ENCODE assay signal across 31 mouse cellular contexts in genomic region chr4:121657040-121657439, GRCm38 (mm10). TPM values are rescaled to one million over a fixed set of nuclear protein-coding genes. Genes with fewer than 3 reads are reported as not detected.
DNase-seq lines count a peak whose midpoint lies in the region; ATAC-seq and TF ChIP-seq lines count a peak whose summit lies in the region.
"Had no signal": no experiment of that assay in that cellular context is flagged by ENCODE, and none has a peak within 500 bp of the region (broad histone marks: within the 10 kb centered on the region; RNA-seq: fewer than 3 reads in every experiment).

No protein-coding gene starts in this region.

- DNase-seq in ES-CJ7 (ENCODE audit: low read depth, low spot score) (peak; percentile 70), ES-E14 (ENCODE audit: low read depth, low spot score) (peak; percentile 22), R1 (ENCODE audit: low read depth, low spot score) (peak; percentile 74), ZHBTc4 (ENCODE audit: low read depth, low spot score) (peak; percentile 47)
- DNase-seq in layer of hippocampus, postnatal 25 days (ENCODE audit: extremely low spot score in 1 of 2, low spot score in 1 of 2) = no peak
- no peak for DNase-seq in cerebellum, postnatal 14 days
- no peak for DNase-seq in left cerebral cortex, adult 2 months (ENCODE audit: extremely low spot score in 1 of 2, low spot score in 2 of 2)
- DNase-seq: adrenal gland, adult 2 months; adrenal gland, adult 8-10 months; adrenal gland, postnatal 10 days; adrenal gland, postnatal 14 days; adrenal gland, postnatal 25 days; adrenal gland, postnatal 36 days; B cell, adult 2 months; cerebellum, adult 11 months; cerebellum, adult 11-12 months; cerebellum, adult 18-20 months; cerebellum, adult 2 months; cerebellum, adult 8-10 months; cerebellum, adult 9-10 months; cerebellum, adult 9-11 months had no signal

- no peak for ATAC-seq in activated CD4-positive, CD25-positive, alpha-beta regulatory T cell, adult 4 months
- ATAC-seq: CD4-positive, CD25-positive, alpha-beta regulatory T cell, adult 4 months; Patski had no signal

- no peak overlapping the region for H3K27ac ChIP-seq in ES-E14 (ENCODE audit: insufficient read depth, low read depth, low read length, poor library complexity, severe bottlenecking)
- H3K27ac ChIP-seq in left cerebral cortex, adult 2 months = no peak overlapping the region

- H3K36me3 ChIP-seq in ES-E14 (ENCODE audit: control insufficient read depth, insufficient read depth, low read length, poor library complexity, severe bottlenecking) = no peaks in the 10 kb centered on the region
- H3K36me3 ChIP-seq: G1E had no signal

- in situ Hi-C loops in ES-E14 (cut with MboI; ENCODE audit: low sequenced_read_pairs in 2 of 2, unreplicated experiment in 2 of 2) = no loop called here

- TF ChIP-seq CTCF in left cerebral cortex, adult 2 months (IDR thresholded peaks at IDR 0.05) = no peak

- no peak overlapping the region for H3K4me3 ChIP-seq in ES-E14 (ENCODE audit: insufficient read depth in 1 of 2, low read depth in 1 of 2, low read length in 2 of 2, poor library complexity in 1 of 2, severe bottlenecking in 1 of 2)
- H3K4me3 ChIP-seq in left cerebral cortex, adult 2 months = no peak overlapping the region

- peaks cover 4% of the 10 kb centered on the region; the same call in 1 of the 2 replicates for H3K9me3 ChIP-seq in ES-E14 (ENCODE audit: control insufficient read depth, insufficient read depth, low read depth, low read length)

- no peak overlapping the region for H3K9ac ChIP-seq in ES-E14 (ENCODE audit: insufficient read depth, low read depth, low read length, poor library complexity, severe bottlenecking)

- no peaks in the 10 kb centered on the region for H3K4me1 ChIP-seq in ES-E14 (ENCODE audit: control insufficient read depth in 2 of 2, insufficient read depth in 2 of 2, low read length in 2 of 2, poor library complexity in 1 of 2)

- intact Hi-C loops in left cerebral cortex, adult 2 months (cut with DNase I) = no loop called here

TF ChIP-seq in ES-E14, 5 proteins besides CTCF, POLR2A, EP300 and RAD21:
- TF ChIP-seq ZNF384 (IDR thresholded peaks at IDR 0.05; ENCODE audit: low read depth, low read length) (peak; percentile 7; the same call in 1 of the 2 replicates), MAFK (IDR thresholded peaks at IDR 0.05; ENCODE audit: insufficient read depth, low read depth, low read length) (no peak), HCFC1 (IDR thresholded peaks at IDR 0.05; ENCODE audit: borderline replicate concordance, insufficient read depth, low read length) (no peak)

RNA-seq across cellular contexts. Expression of gene Gm12887, which starts 35.1 kb away (rescaled TPM):
- total RNA-seq in ES-E14 (2012; rRNA removed) = not detected in 2 replicates
- not detected for total RNA-seq in layer of hippocampus, postnatal 25 days (2021)
- not detected for total RNA-seq in left cerebral cortex, adult 2 months (2021)
- not detected for polyA plus RNA-seq in activated CD4-positive, CD25-positive, alpha-beta regulatory T cell, adult 4 months (2017; shearing (Covaris generic))
- total RNA-seq: adrenal gland, adult 18-20 months; adrenal gland, adult 2 months; adrenal gland, adult 8-10 months; adrenal gland, postnatal 10 days; adrenal gland, postnatal 14 days; adrenal gland, postnatal 25 days; adrenal gland, postnatal 36 days; adrenal gland, postnatal 4 days; CH12.LX; G1E; MEL had no signal
- polyA plus RNA-seq: adrenal gland, adult 2 months; brain, embryonic 14.5 days; C2C12; CD4-positive, CD25-positive, alpha-beta regulatory T cell, adult 4 months; cerebellum, adult 2 months; G1E; Patski had no signal

Comparison
In these comparisons a context has a peak if more than half of its experiments do, and no peak if none do; other contexts are left out.
1. DNase-seq: peak in ES-CJ7 (single experiment), ES-E14 (single experiment), R1 (single experiment) and ZHBTc4 (single experiment); none in layer of hippocampus, postnatal 25 days (0 of 2), cerebellum, postnatal 14 days (0 of 2) and left cerebral cortex, adult 2 months (0 of 2).